Mouse (Mus musculus) myocyte (in vitro differentiated cells): ENCODE results near the gene Rpa2.

Source experiments
- CEBPB ChIP-seq: IDR thresholded peaks from 2 replicates; pipeline ENCODE4 v1.6.1; 2011; ENCODE audit warnings: mild to moderate bottlenecking, moderate library complexity; ENCODE audit not compliant: poor library complexity, insufficient read depth, severe bottlenecking
- E2F4 ChIP-seq: IDR thresholded peaks from one replicate; pipeline ENCODE4 v1.6.1; 2011; ENCODE audit warnings: mild to moderate bottlenecking, control low read depth, moderate library complexity; ENCODE audit not compliant: insufficient read depth
- MAX ChIP-seq: IDR thresholded peaks from one replicate; pipeline ENCODE4 v1.6.1; 2011; ENCODE audit warnings: low read depth, mild to moderate bottlenecking, control low read depth
- MYOD1 ChIP-seq, 3 experiments: IDR thresholded peaks; one replicate each; pipeline ENCODE4 v1.6.1; 2011; ENCODE audit warnings: control low read depth in 2 of 3, low read depth in 2 of 3, mild to moderate bottlenecking in 2 of 3, moderate library complexity in 1 of 3; ENCODE audit not compliant: insufficient read length in 2 of 3, control insufficient read depth in 1 of 3
- MYOG ChIP-seq, 3 experiments: IDR thresholded peaks; one replicate each; pipeline ENCODE4 v1.6.1; 2011; ENCODE audit warnings: control low read depth in 2 of 3, low read depth in 2 of 3, mild to moderate bottlenecking in 2 of 3; ENCODE audit not compliant: insufficient read length in 2 of 3, control insufficient read depth in 1 of 3, insufficient read depth in 1 of 3
- POLR2A ChIP-seq: IDR thresholded peaks from one replicate; pipeline ENCODE4 v1.6.1; 2011; ENCODE audit warnings: low read depth, mild to moderate bottlenecking, control low read depth, moderate library complexity; ENCODE audit not compliant: insufficient read length
- POLR2AphosphoS2 ChIP-seq: IDR thresholded peaks from one replicate; pipeline ENCODE4 v1.6.1; 2011; ENCODE audit warnings: low read depth, control low read depth; ENCODE audit not compliant: insufficient read length
- REST ChIP-seq: IDR thresholded peaks from one replicate; pipeline ENCODE4 v1.6.1; 2011; ENCODE audit warnings: mild to moderate bottlenecking, control low read depth, moderate library complexity; ENCODE audit not compliant: insufficient read depth, insufficient read length
- SRF ChIP-seq: IDR thresholded peaks from one replicate; pipeline ENCODE4 v1.6.1; 2011; ENCODE audit warnings: low read depth; ENCODE audit not compliant: control insufficient read depth, insufficient read length
- TCF12 ChIP-seq: IDR thresholded peaks from one replicate; pipeline ENCODE4 v1.6.1; 2011; ENCODE audit warnings: mild to moderate bottlenecking, control low read depth; ENCODE audit not compliant: poor library complexity, insufficient read depth, severe bottlenecking
- TCF3 ChIP-seq: IDR thresholded peaks from one replicate; pipeline ENCODE4 v1.6.1; 2011; ENCODE audit warnings: low read depth, control low read depth; ENCODE audit not compliant: insufficient read length
- USF1 ChIP-seq: IDR thresholded peaks from one replicate; pipeline ENCODE4 v1.6.1; 2011; ENCODE audit warnings: low read depth, mild to moderate bottlenecking, control low read depth, moderate library complexity

DNA sequence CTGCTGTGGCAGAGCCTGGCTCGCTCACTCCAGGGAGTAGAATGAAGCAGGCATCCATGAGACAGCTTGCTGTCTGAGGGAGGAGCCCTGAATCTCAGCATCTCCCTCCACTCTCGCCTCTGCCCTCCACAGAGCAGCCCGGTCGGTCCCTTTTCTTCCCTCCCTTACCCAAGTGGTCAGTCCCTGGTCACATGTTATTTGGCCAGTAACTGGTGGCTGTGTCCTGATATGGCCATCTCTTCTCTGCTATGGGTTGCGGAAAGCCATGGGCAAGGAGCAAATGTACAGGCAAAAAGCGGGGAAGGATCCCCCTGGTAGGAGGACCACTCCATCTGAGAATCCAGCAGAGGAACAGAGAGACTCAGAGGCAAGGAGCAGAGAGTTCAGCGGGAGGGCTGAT lies 27.0 kb downstream of the Rpa2 start:
- TF ChIP-seq TCF12, result no peak
- no peak for TF ChIP-seq MAX
- TF ChIP-seq POLR2AphosphoS2, result no peak
- TF ChIP-seq MYOD1 (IDR thresholded peaks at IDR 0.05; ENCODE audit: control insufficient read depth in 1 of 3, insufficient read length in 2 of 3, low read depth in 2 of 3), result no peak
- no peak for TF ChIP-seq POLR2A
- TF ChIP-seq E2F4, result no peak
- no peak for TF ChIP-seq TCF3
- no peak for TF ChIP-seq USF1
- TF ChIP-seq MYOG (IDR thresholded peaks at IDR 0.05; ENCODE audit: control insufficient read depth in 1 of 3, insufficient read depth in 1 of 3, insufficient read length in 2 of 3, low read depth in 2 of 3), result no peak
- no peak for TF ChIP-seq SRF
- no peak for TF ChIP-seq CEBPB
- no peak for TF ChIP-seq REST
